Mouse (Mus musculus): ENCODE results near the gene Sel1l. TPM values are rescaled to one million over a fixed set of nuclear protein-coding genes. Genes with fewer than 3 reads are reported as not detected.

Sel1l gene
- polyA plus RNA-seq, 1 experiment, result 15.8 TPM

- TF ChIP-seq POLR2A (IDR thresholded peaks at IDR 0.05; ENCODE audit: control insufficient read depth, low read depth, low read length), result no peak
- TF ChIP-seq CTCF (IDR thresholded peaks at IDR 0.05; ENCODE audit: control insufficient read depth, insufficient read depth, insufficient replicate concordance, low read depth, low read length), result no peak
- no peak overlapping the region for H3K27ac ChIP-seq (ENCODE audit: control insufficient read depth, insufficient read depth, low read depth, low read length)
- no peak overlapping the region for H3K4me3 ChIP-seq (ENCODE audit: control insufficient read depth, low read depth, low read length)
- H3K27me3 ChIP-seq (ENCODE audit: control insufficient read depth, insufficient read depth, low read length), result no peaks in the 10 kb centered on the region
- peaks cover 2% of the 10 kb centered on the region; the same call in 1 of the 2 replicates for H3K36me3 ChIP-seq (ENCODE audit: control insufficient read depth, insufficient read depth, low read length)
- H3K4me1 ChIP-seq (ENCODE audit: control insufficient read depth, insufficient read depth, low read length), result no peaks in the 10 kb centered on the region
These were observed 30.2 kb downstream of the Sel1l start for GRCm38 (mm10) chr12:91818726-91819125.

- H3K4me3 ChIP-seq (ENCODE audit: control insufficient read depth, low read depth, low read length), result no peak overlapping the region
- H3K27ac ChIP-seq (ENCODE audit: control insufficient read depth, insufficient read depth, low read depth, low read length), result no peak overlapping the region
- H3K36me3 ChIP-seq (ENCODE audit: control insufficient read depth, insufficient read depth, low read length), result peaks cover 6% of the 10 kb centered on the region
- TF ChIP-seq POLR2A (IDR thresholded peaks at IDR 0.05; ENCODE audit: control insufficient read depth, low read depth, low read length), result no peak
- peak; percentile 55; the same call in 1 of the 2 replicates for TF ChIP-seq CTCF (IDR thresholded peaks at IDR 0.05; ENCODE audit: control insufficient read depth, insufficient read depth, insufficient replicate concordance, low read depth, low read length)
- H3K27me3 ChIP-seq (ENCODE audit: control insufficient read depth, insufficient read depth, low read length), result no peaks in the 10 kb centered on the region
- no peaks in the 10 kb centered on the region for H3K4me1 ChIP-seq (ENCODE audit: control insufficient read depth, insufficient read depth, low read length)
These were observed 33.0 kb downstream of the Sel1l start for GRCm38 (mm10) chr12:91815990-91816389.

- Histone ChIP-seq H3K27ac (ENCODE audit: control insufficient read depth, insufficient read depth, low read depth, low read length) (no peak overlapping the region), H3K4me1 (ENCODE audit: control insufficient read depth, insufficient read depth, low read length) (no peaks in the 10 kb centered on the region), H3K27me3 (ENCODE audit: control insufficient read depth, insufficient read depth, low read length) (no peaks in the 10 kb centered on the region), H3K36me3 (ENCODE audit: control insufficient read depth, insufficient read depth, low read length) (peaks cover 6% of the 10 kb centered on the region), H3K4me3 (ENCODE audit: control insufficient read depth, low read depth, low read length) (no peak overlapping the region)
- TF ChIP-seq CTCF (IDR thresholded peaks at IDR 0.05; ENCODE audit: control insufficient read depth, insufficient read depth, insufficient replicate concordance, low read depth, low read length) (no peak), POLR2A (IDR thresholded peaks at IDR 0.05; ENCODE audit: control insufficient read depth, low read depth, low read length) (no peak)
These were observed 33.4 kb downstream of the Sel1l start for GRCm38 (mm10) chr12:91815552-91815951.

GRCm38 (mm10) chr12:91808911-91809310 lies 40.0 kb downstream of the Sel1l start:
- Histone ChIP-seq H3K36me3 (ENCODE audit: control insufficient read depth, insufficient read depth, low read length) (peaks cover 7% of the 10 kb centered on the region), H3K27ac (ENCODE audit: control insufficient read depth, insufficient read depth, low read depth, low read length) (no peak overlapping the region), H3K4me1 (ENCODE audit: control insufficient read depth, insufficient read depth, low read length) (no peaks in the 10 kb centered on the region), H3K27me3 (ENCODE audit: control insufficient read depth, insufficient read depth, low read length) (no peaks in the 10 kb centered on the region), H3K4me3 (ENCODE audit: control insufficient read depth, low read depth, low read length) (no peak overlapping the region)
- no peak for TF ChIP-seq CTCF (IDR thresholded peaks at IDR 0.05; ENCODE audit: control insufficient read depth, insufficient read depth, insufficient replicate concordance, low read depth, low read length)
- no peak for TF ChIP-seq POLR2A (IDR thresholded peaks at IDR 0.05; ENCODE audit: control insufficient read depth, low read depth, low read length)

GRCm38 (mm10) chr12:91807761-91808160 lies 41.2 kb downstream of the Sel1l start:
- Histone ChIP-seq H3K27me3 (ENCODE audit: control insufficient read depth, insufficient read depth, low read length) (no peaks in the 10 kb centered on the region), H3K36me3 (ENCODE audit: control insufficient read depth, insufficient read depth, low read length) (peaks cover 4% of the 10 kb centered on the region), H3K4me1 (ENCODE audit: control insufficient read depth, insufficient read depth, low read length) (no peaks in the 10 kb centered on the region), H3K27ac (ENCODE audit: control insufficient read depth, insufficient read depth, low read depth, low read length) (no peak overlapping the region), H3K4me3 (ENCODE audit: control insufficient read depth, low read depth, low read length) (no peak overlapping the region)
- TF ChIP-seq CTCF (IDR thresholded peaks at IDR 0.05; ENCODE audit: control insufficient read depth, insufficient read depth, insufficient replicate concordance, low read depth, low read length), result no peak
- TF ChIP-seq POLR2A (IDR thresholded peaks at IDR 0.05; ENCODE audit: control insufficient read depth, low read depth, low read length), result no peak

GRCm38 (mm10) chr12:91807095-91807494 lies 41.9 kb downstream of the Sel1l start:
- Histone ChIP-seq H3K4me3 (ENCODE audit: control insufficient read depth, low read depth, low read length) (no peak overlapping the region), H3K4me1 (ENCODE audit: control insufficient read depth, insufficient read depth, low read length) (no peaks in the 10 kb centered on the region), H3K27ac (ENCODE audit: control insufficient read depth, insufficient read depth, low read depth, low read length) (no peak overlapping the region), H3K36me3 (ENCODE audit: control insufficient read depth, insufficient read depth, low read length) (peaks cover 4% of the 10 kb centered on the region), H3K27me3 (ENCODE audit: control insufficient read depth, insufficient read depth, low read length) (no peaks in the 10 kb centered on the region)
- TF ChIP-seq POLR2A (IDR thresholded peaks at IDR 0.05; ENCODE audit: control insufficient read depth, low read depth, low read length), result no peak

- Histone ChIP-seq H3K27me3 (ENCODE audit: control insufficient read depth, insufficient read depth, low read length) (no peaks in the 10 kb centered on the region), H3K27ac (ENCODE audit: control insufficient read depth, insufficient read depth, low read depth, low read length) (no peak overlapping the region), H3K36me3 (ENCODE audit: control insufficient read depth, insufficient read depth, low read length) (no peaks in the 10 kb centered on the region; the same call in 1 of the 2 replicates), H3K4me3 (ENCODE audit: control insufficient read depth, low read depth, low read length) (no peak overlapping the region), H3K4me1 (ENCODE audit: control insufficient read depth, insufficient read depth, low read length) (no peaks in the 10 kb centered on the region)
- no peak for TF ChIP-seq POLR2A (IDR thresholded peaks at IDR 0.05; ENCODE audit: control insufficient read depth, low read depth, low read length)
- no peak for TF ChIP-seq CTCF (IDR thresholded peaks at IDR 0.05; ENCODE audit: control insufficient read depth, insufficient read depth, insufficient replicate concordance, low read depth, low read length)
These were observed 44.7 kb downstream of the Sel1l start for GRCm38 (mm10) chr12:91804262-91804661.

Data from testis, adult 2 months (tissue).